Mouse (Mus musculus) liver, embryonic 11.5 days (tissue): ENCODE results near the gene Syt1. TPM values are rescaled to one million over a fixed set of nuclear protein-coding genes. Genes with fewer than 3 reads are reported as not detected.

Experiments used
- ATAC-seq: fragments of 200-750 bp; cut with Nextera tagmentation; replicated peaks from 2 replicates; pipeline ENCODE4 v1.8.0; 2017; ENCODE audit warnings: moderate number of reproducible peaks, mild to moderate bottlenecking, moderate TSS enrichment, moderate library complexity; ENCODE audit not compliant: low FRiP score
- DNase-seq: peaks from one replicate; pipeline ENCODE4 v3.0.0-alpha.2; 2017; ENCODE audit warnings: low spot score
- H3K27ac ChIP-seq: fragments of 300-500 bp; sonication (generic); 2 replicates; pipeline ENCODE4 v1.5.1; 2014; ENCODE audit warnings: mild to moderate bottlenecking, low read depth, low read length, control low read depth
- H3K27me3 ChIP-seq: fragments of 300-500 bp; sonication (generic); replicated peaks from 2 replicates; pipeline ENCODE4 v1.6.1; 2014; ENCODE audit warnings: low read length, mixed read lengths; ENCODE audit not compliant: control insufficient read depth, insufficient read depth
- H3K36me3 ChIP-seq: fragments of 300-500 bp; sonication (generic); 2 replicates; pipeline ENCODE4 v1.6.1; 2014; ENCODE audit warnings: mild to moderate bottlenecking, low read length, moderate library complexity, mixed read lengths; ENCODE audit not compliant: control insufficient read depth, insufficient read depth
- H3K4me1 ChIP-seq: fragments of 300-500 bp; sonication (generic); replicated peaks from 2 replicates; pipeline ENCODE4 v1.6.1; 2014; ENCODE audit warnings: low read length, mixed read lengths; ENCODE audit not compliant: control insufficient read depth, insufficient read depth
- H3K4me2 ChIP-seq: fragments of 300-500 bp; sonication (generic); 2 replicates; pipeline ENCODE4 v1.6.1; 2014; ENCODE audit warnings: mild to moderate bottlenecking, control low read depth, moderate library complexity
- H3K4me3 ChIP-seq: fragments of 300-500 bp; sonication (generic); 2 replicates; pipeline ENCODE4 v1.5.1; 2014; ENCODE audit warnings: low read depth, low read length, control low read depth
- H3K9ac ChIP-seq: fragments of 300-500 bp; sonication (generic); 2 replicates; pipeline ENCODE4 v1.6.1; 2014; ENCODE audit warnings: low read depth, low read length, control low read depth
- H3K9me3 ChIP-seq: fragments of 300-500 bp; sonication (generic); 2 replicates; pipeline ENCODE4 v1.6.1; 2016; ENCODE audit warnings: low read length, inconsistent platforms, mixed read lengths; ENCODE audit not compliant: control insufficient read depth
- WGBS: fragments of 180-500 bp; shearing (Covaris S2); extraction: QIAGEN DNeasy Blood & Tissue Kit; methylation state at CpG from one replicate; pipeline ENCODE4 v1.1.7; 2014; 5-methylcytosine and 5-hydroxymethylcytosine counted together
- polyA plus RNA-seq: library from polyadenylated mRNA; unstranded; fragments of >200 nt; fragmentation: Nextera tagmentation; extraction: Ambion mirVana; gene quantifications from 2 replicates; pipeline ENCODE4 v1.2.1, GENCODE M21; 2014

Gene Syt1
- polyA plus RNA-seq, 1 experiment from 2014 or later, result 1.5 TPM

DNA sequence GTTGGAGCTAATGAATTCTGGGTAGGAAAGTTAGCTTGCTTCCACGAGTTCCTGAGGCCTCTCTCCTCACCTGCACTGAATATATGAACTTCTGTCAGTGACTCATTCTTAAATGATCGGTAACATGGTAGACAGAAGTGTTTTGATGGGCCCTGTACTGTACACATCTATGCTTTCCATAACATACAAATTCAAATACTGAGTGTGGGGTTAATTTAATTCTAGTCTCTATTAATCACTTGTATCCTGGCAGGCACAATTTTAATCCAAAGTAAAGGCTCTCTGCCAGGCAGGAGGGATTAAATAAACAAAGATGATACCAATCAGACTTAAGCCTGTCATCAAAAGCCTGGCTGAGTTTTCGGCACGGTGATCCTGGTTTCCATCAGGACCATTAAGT lies 136.1 kb downstream of the Syt1 start:
- DNase-seq (no peak), ATAC-seq (no peak)
- H3K27ac ChIP-seq, result no peak overlapping the region
- no peaks in the 10 kb centered on the region for H3K4me1 ChIP-seq
- no peaks in the 10 kb centered on the region for H3K9me3 ChIP-seq
- 67% methylated on average over 4 of the region's 4 CpGs for WGBS
- H3K4me3 ChIP-seq, result no peak overlapping the region
- H3K9ac ChIP-seq, result no peak overlapping the region
- H3K27me3 ChIP-seq, result no peaks in the 10 kb centered on the region
- H3K36me3 ChIP-seq, result no peaks in the 10 kb centered on the region
- H3K4me2 ChIP-seq, result no peak overlapping the region

DNA sequence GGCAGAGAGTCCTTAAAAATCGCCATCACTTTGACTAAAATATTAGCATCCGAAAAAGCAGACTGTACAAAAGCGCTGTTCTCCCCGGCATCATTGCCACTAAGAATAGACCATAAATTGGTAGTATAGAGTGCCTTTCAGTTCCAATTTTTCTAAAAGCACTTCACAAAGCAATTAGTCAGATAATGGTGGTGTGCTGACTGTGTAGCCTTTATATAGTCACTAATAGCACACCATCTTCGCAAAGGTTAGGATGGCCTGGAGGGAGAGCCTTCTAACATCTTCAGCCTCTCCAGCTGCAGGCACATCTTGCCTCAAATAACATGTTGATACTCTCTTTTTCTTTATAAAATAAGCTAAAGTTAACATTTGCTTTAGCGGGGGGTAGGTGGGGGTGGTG lies 138.4 kb downstream of the Syt1 start:
- Histone ChIP-seq H3K9ac (no peak overlapping the region), H3K36me3 (no peaks in the 10 kb centered on the region), H3K4me2 (no peak overlapping the region), H3K27me3 (no peaks in the 10 kb centered on the region), H3K9me3 (no peaks in the 10 kb centered on the region), H3K27ac (no peak overlapping the region), H3K4me3 (no peak overlapping the region), H3K4me1 (no peaks in the 10 kb centered on the region)
- WGBS, result 91% methylated on average over 6 of the region's 6 CpGs
- DNase-seq, result no peak
- ATAC-seq, result no peak

DNA sequence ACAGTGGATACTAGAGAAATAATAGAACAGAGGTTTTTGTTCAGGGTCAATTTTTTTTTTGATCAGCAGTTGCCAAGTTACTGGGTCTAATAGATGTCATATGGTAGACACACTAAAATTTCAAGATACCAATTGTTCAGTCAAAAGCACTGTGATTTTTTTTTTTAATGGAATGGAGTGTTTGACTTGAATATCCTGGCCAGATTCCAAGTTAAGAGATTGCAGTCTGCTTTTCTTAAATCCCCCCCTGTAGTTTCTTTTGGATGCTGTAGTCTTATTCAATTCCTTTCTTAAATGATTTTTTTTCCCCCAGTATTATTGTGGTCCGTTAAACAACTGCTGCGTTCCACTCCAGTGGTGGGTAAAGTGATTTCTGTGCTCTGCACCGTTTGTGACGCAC lies 140.2 kb downstream of the Syt1 start:
- DNase-seq (no peak), ATAC-seq (no peak)
- whole genome bisulfite sequencing, result 82% methylated on average over 4 of the region's 4 CpGs
- Histone ChIP-seq H3K27me3 (no peaks in the 10 kb centered on the region), H3K4me1 (no peaks in the 10 kb centered on the region), H3K4me3 (no peak overlapping the region), H3K4me2 (no peak overlapping the region), H3K9me3 (no peaks in the 10 kb centered on the region), H3K27ac (no peak overlapping the region), H3K9ac (no peak overlapping the region), H3K36me3 (no peaks in the 10 kb centered on the region)

DNA sequence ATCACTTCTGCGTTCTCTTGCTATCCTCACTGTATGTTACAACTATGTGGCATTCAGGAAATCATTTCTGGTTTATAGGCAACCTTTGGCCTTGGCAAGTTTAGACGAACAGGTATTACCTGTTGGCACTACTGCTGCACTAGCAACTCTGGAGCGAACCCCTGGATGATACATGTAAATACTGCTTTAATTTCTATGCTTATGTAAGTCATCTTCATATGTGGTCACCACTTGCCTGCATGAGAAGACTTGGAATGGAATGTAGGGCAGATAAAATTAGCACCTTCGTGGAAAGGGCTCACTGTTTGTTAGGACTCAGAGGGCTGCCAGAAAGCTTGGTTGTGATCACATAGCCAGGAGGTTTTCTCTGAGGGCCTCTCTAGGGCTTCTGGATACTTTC lies 142.6 kb downstream of the Syt1 start:
- ATAC-seq (no peak), DNase-seq (no peak)
- Histone ChIP-seq H3K4me3 (no peak overlapping the region), H3K9ac (no peak overlapping the region), H3K36me3 (no peaks in the 10 kb centered on the region), H3K27ac (no peak overlapping the region), H3K4me2 (no peak overlapping the region), H3K27me3 (no peaks in the 10 kb centered on the region), H3K4me1 (no peaks in the 10 kb centered on the region), H3K9me3 (no peaks in the 10 kb centered on the region)
- WGBS, result 81% methylated on average over 4 of the region's 4 CpGs

DNA sequence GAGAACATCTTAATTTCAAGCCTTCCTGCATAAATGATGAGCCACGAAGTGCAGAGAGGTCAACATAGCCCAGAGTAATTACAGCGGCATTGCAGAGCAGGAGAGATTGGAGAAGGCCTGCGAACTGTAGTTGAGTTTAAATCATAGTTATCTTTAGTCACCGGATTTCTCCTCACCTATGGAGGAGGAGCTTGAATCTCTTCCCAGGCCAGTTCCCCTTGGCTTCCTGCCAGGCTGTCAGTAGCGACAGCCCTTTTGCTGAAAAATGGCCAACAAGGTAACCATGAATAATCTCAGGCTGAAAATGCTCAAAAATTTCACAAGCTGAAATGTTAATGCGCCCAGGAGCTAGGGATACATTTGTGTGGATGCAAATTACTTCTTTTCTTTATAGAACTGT lies 143.6 kb downstream of the Syt1 start:
- ATAC-seq, result no peak
- WGBS, result 69% methylated on average over 6 of the region's 6 CpGs

DNA sequence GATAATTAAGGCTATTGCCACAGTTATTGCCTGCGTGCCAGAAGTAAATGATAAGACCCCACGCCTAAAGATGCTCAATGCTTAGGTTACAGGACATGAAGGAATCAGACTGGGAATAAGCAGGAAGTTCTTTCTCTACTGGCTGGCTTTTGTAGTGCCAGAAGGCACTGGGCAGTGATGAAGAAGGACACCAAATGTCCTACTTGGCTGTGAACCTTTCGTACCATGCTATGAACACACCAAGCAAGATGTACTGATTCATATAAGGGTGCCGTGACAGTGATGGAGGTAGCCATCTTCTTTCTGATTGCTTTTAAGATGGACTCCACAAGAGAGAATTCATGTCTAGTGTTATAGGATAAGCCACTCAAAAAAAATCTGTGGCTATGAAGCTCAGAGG lies 145.2 kb downstream of the Syt1 start:
- no peak overlapping the region for H3K27ac ChIP-seq
- no peaks in the 10 kb centered on the region for H3K4me1 ChIP-seq
- no peak overlapping the region for H3K4me2 ChIP-seq
- ATAC-seq (no peak), DNase-seq (no peak)
- no peaks in the 10 kb centered on the region for H3K9me3 ChIP-seq
- WGBS, result 81% methylated on average over 4 of the region's 4 CpGs
- no peaks in the 10 kb centered on the region for H3K27me3 ChIP-seq
- no peak overlapping the region for H3K4me3 ChIP-seq
- H3K36me3 ChIP-seq, result no peaks in the 10 kb centered on the region
- H3K9ac ChIP-seq, result no peak overlapping the region

More for the DNA sequence above, 143.6 kb downstream of the Syt1 start:
- no peaks in the 10 kb centered on the region for H3K9me3 ChIP-seq
- H3K4me3 ChIP-seq, result no peak overlapping the region
- H3K4me1 ChIP-seq, result no peaks in the 10 kb centered on the region
- no peak overlapping the region for H3K27ac ChIP-seq
- H3K27me3 ChIP-seq, result no peaks in the 10 kb centered on the region
- H3K9ac ChIP-seq, result no peak overlapping the region
- H3K4me2 ChIP-seq, result no peak overlapping the region
- H3K36me3 ChIP-seq, result no peaks in the 10 kb centered on the region
- no peak for DNase-seq

DNA sequence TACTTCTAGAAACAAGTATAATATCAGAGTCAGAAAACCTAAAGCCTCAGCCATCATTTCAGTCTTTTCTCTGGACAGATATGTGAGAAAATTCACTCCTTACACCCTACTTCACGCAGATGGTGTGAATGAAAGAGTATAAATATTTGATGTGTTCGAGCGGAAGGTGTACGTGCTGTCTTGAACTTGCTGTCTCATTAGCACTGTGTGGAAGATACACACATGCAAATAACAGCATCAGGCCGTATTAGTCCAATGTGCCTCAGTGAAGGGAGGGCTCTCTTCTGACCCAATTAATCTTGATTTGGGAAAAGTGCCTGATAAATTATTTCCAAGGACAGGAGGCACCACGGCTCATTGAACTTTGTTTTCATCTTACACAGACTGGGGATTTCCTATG lies 154.8 kb downstream of the Syt1 start:
- Histone ChIP-seq H3K27me3 (no peaks in the 10 kb centered on the region), H3K27ac (no peak overlapping the region), H3K9ac (no peak overlapping the region), H3K4me3 (no peak overlapping the region), H3K4me1 (no peaks in the 10 kb centered on the region), H3K36me3 (no peaks in the 10 kb centered on the region), H3K4me2 (no peak overlapping the region), H3K9me3 (no peaks in the 10 kb centered on the region)
- no peak for DNase-seq
- WGBS, result 79% methylated on average over 6 of the region's 6 CpGs
- no peak for ATAC-seq

DNA sequence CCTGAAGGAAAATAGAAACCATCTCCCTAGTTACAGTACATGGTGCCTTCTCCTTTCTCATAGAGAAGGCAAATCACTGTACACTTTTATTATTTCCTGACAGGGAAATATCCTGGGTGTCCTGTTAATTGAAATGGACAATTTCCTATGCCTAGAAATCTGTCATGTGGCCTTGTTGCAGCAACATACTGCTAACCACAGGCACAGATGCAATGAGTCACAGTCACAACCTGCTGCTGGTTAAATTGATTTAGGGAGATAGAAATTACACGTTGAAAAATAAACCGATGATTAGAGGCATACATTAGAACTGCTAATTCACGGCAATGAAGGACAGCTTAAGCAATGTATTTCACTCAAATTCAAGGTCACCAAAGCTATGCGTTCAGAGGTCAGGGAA lies 158.0 kb downstream of the Syt1 start:
- no peak overlapping the region for H3K9ac ChIP-seq
- H3K9me3 ChIP-seq, result no peaks in the 10 kb centered on the region
- no peak overlapping the region for H3K27ac ChIP-seq
- H3K4me2 ChIP-seq, result no peak overlapping the region
- H3K4me3 ChIP-seq, result no peak overlapping the region
- H3K4me1 ChIP-seq, result no peaks in the 10 kb centered on the region
- H3K36me3 ChIP-seq, result no peaks in the 10 kb centered on the region
- no peak for ATAC-seq
- no peak for DNase-seq
- 75% methylated on average over 4 of the region's 4 CpGs for WGBS
- H3K27me3 ChIP-seq, result no peaks in the 10 kb centered on the region

DNA sequence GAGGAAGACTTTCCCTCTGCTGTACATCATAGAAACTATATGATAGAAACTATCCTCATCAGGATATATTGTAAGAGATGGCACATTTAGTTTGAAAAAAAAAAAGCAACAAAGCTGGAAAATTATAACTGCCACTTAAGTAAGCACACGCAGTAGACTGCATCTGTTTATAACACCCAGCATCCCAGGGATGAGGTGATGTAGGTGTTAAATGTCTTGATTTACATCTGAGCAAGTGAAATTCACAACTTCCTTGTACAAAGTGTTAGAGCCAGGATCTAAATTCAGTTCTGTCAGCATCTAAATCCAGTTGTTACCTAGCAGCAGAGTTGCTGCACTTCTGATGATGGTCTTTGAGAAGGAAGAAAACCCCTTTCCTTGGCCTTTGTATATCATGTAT lies 173.3 kb downstream of the Syt1 start:
- 79% methylated on average over 1 of the region's 1 CpGs for WGBS
- Histone ChIP-seq H3K27me3 (no peaks in the 10 kb centered on the region), H3K4me3 (no peak overlapping the region), H3K27ac (no peak overlapping the region), H3K4me1 (no peaks in the 10 kb centered on the region), H3K9ac (no peak overlapping the region), H3K4me2 (no peak overlapping the region), H3K36me3 (no peaks in the 10 kb centered on the region), H3K9me3 (no peaks in the 10 kb centered on the region)
- DNase-seq, result no peak
- no peak for ATAC-seq
